Mouse (Mus musculus) forebrain, embryonic 11.5 days (tissue): ENCODE measurements around the gene Chmp1a. TPM values are rescaled to one million over a fixed set of nuclear protein-coding genes. Genes with fewer than 3 reads are reported as not detected.
"Not testable (repeated sequence)": the region's sequence is repeated elsewhere in the genome, so short reads cannot be mapped to it uniquely, and the experiment has no call there.

Experiments
- ATAC-seq: fragments of 200-750 bp; cut with Nextera tagmentation; replicated peaks from 2 replicates; pipeline ENCODE4 v1.8.0; 2017; ENCODE audit warnings: moderate TSS enrichment; ENCODE audit not compliant: low FRiP score
- DNase-seq: peaks from one replicate; pipeline ENCODE4 v3.0.0-alpha.2; 2017; ENCODE audit warnings: low spot score
- H3K27ac ChIP-seq: fragments of 300-500 bp; sonication (generic); 2 replicates; pipeline ENCODE4 v1.5.1; 2014; ENCODE audit warnings: low read depth, low read length
- H3K27me3 ChIP-seq: fragments of 300-500 bp; sonication (generic); 2 replicates; pipeline ENCODE4 v1.6.1; 2014; ENCODE audit warnings: mild to moderate bottlenecking, low read length, mixed read lengths; ENCODE audit not compliant: control insufficient read depth, insufficient read depth
- H3K36me3 ChIP-seq: fragments of 300-500 bp; sonication (generic); 2 replicates; pipeline ENCODE4 v1.6.1; 2014; ENCODE audit warnings: mild to moderate bottlenecking, low read length, moderate library complexity, mixed read lengths; ENCODE audit not compliant: control insufficient read depth, insufficient read depth
- H3K4me1 ChIP-seq: fragments of 300-500 bp; sonication (generic); replicated peaks from 2 replicates; pipeline ENCODE4 v1.6.1; 2014; ENCODE audit warnings: low read length, mixed read lengths; ENCODE audit not compliant: control insufficient read depth, insufficient read depth
- H3K4me2 ChIP-seq: fragments of 300-500 bp; sonication (generic); 2 replicates; pipeline ENCODE4 v1.6.1; 2014; ENCODE audit warnings: low read depth, mild to moderate bottlenecking, low read length, moderate library complexity, mixed read lengths; ENCODE audit not compliant: severe bottlenecking
- H3K4me3 ChIP-seq: fragments of 300-500 bp; sonication (generic); 2 replicates; pipeline ENCODE4 v1.5.1; 2014; ENCODE audit warnings: low read depth, low read length
- H3K9ac ChIP-seq: fragments of 300-500 bp; sonication (generic); 2 replicates; pipeline ENCODE4 v1.6.1; 2014; ENCODE audit warnings: low read length
- H3K9me3 ChIP-seq: fragments of 300-500 bp; sonication (generic); 2 replicates; pipeline ENCODE4 v1.6.1; 2016; ENCODE audit warnings: low read length, mixed read lengths; ENCODE audit not compliant: control insufficient read depth
- WGBS: fragments of 180-500 bp; shearing (Covaris S2); extraction: QIAGEN DNeasy Blood & Tissue Kit; methylation state at CpG from one replicate; pipeline ENCODE4 v1.1.7; 2014; 5-methylcytosine and 5-hydroxymethylcytosine counted together
- polyA plus RNA-seq: library from polyadenylated mRNA; unstranded; fragments of >200 nt; fragmentation: Nextera tagmentation; extraction: Ambion mirVana; gene quantifications from 2 replicates; pipeline ENCODE4 v1.2.1, GENCODE M21; 2014

The Chmp1a gene
- 117 and 126 TPM in 2 replicates for polyA plus RNA-seq

- Histone ChIP-seq H3K27me3 (no peaks in the 10 kb centered on the region), H3K4me3 (peak within 1 kb of the TSS; percentile 94), H3K4me2 (peak within 1 kb of the TSS; percentile 94), H3K9ac (peak within 1 kb of the TSS; percentile 89), H3K4me1 (peaks cover 13% of the 10 kb centered on the region; the same call in 1 of the 2 replicates), H3K27ac (peak within 1 kb of the TSS; percentile 9; the same call in 1 of the 2 replicates), H3K9me3 (no peaks in the 10 kb centered on the region), H3K36me3 (peaks cover 2% of the 10 kb centered on the region; the same call in 1 of the 2 replicates)
- DNase-seq, result peak; percentile 99
- peak; percentile 98 for ATAC-seq
- 1% methylated on average over 76 of the region's 76 CpGs for WGBS
Observed at GRCm38 (mm10) chr8:123212321-123213117, at the start of gene Chmp1a, which contains the start of gene Spata33. TSS of gene Chmp1a (minus strand) at chr8:123212763. TSS of gene Spata33 (plus strand) at chr8:123212832.

DNA sequence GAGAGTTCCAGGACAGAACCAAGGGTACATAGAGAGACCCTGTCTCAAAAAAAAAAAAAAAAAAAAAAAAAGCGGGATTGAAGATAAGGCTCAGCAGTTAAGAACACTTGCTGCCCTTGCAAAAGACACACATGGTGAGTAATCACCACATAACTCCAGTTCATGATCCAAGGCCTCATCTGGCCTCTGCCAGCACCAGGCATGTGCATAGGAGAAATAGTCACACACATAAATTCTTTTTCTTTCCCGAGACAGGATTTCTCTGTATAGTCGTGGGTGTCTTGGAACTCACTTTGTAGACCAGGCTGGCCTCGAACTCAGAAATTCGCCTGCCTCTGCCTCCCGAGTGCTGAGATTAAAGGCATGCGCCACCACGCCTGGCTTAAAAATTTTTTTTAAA, 45.0 kb upstream of the Chmp1a start:
- not testable (repeated sequence) for DNase-seq, H3K27ac ChIP-seq, H3K36me3 ChIP-seq, H3K4me2 ChIP-seq, ATAC-seq, H3K27me3 ChIP-seq, H3K9ac ChIP-seq, H3K9me3 ChIP-seq, H3K4me3 ChIP-seq
- 85% methylated on average over 8 of the region's 8 CpGs for WGBS
- peaks cover 12% of the 10 kb centered on the region for H3K4me1 ChIP-seq

DNA sequence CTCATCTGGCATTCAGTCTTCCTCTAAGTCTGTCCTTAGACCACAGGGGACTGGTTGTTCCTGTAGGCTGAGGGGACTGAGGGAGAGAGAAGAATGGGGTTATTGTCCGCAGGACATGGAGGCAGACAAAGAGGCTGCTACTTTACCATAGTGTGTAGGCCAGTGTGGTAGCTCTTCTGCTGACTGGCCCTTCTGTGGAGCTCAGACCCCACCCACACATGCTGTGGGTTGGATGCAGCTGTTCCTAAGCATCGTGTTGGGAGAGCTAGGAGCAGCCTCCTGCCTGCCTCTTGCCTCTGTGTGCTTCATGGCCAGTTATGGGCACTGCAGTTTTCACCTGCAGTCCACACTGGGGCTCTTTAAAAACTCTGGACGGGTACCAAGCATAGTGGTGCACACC, 44.6 kb upstream of the Chmp1a start:
- Histone ChIP-seq H3K27me3 (no peaks in the 10 kb centered on the region), H3K9ac (no peak overlapping the region), H3K27ac (no peak overlapping the region), H3K36me3 (no peaks in the 10 kb centered on the region; the same call in 1 of the 2 replicates), H3K4me2 (no peak overlapping the region), H3K9me3 (no peaks in the 10 kb centered on the region), H3K4me3 (no peak overlapping the region), H3K4me1 (peaks cover 12% of the 10 kb centered on the region)
- no peak for ATAC-seq
- 74% methylated on average over 3 of the region's 3 CpGs for WGBS
- DNase-seq, result no peak

DNA sequence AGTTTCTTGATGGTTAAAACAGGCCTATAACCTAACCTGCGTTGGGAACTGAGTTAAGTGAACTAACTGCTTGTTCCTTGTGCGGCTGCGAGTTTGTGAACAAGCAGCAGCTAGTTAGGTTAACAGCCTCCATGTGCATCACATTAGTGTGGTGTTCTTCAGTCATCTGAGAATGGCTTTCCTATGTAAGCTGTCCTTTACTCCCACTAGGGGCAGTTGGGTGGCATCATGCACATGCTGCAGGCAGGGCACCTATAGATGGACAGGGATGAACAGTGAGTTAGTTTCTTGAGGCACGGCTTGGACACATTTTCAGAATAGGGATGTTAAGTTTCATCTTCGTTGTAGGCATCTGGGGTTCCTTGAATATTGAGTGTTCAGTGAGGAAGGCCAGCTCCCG, 42.6 kb upstream of the Chmp1a start:
- peak overlapping the region; percentile 56 for H3K4me3 ChIP-seq
- H3K27me3 ChIP-seq, result no peaks in the 10 kb centered on the region
- WGBS, result 62% methylated on average over 6 of the region's 6 CpGs
- DNase-seq, result no peak
- no peak overlapping the region for H3K27ac ChIP-seq
- no peaks in the 10 kb centered on the region; the same call in 1 of the 2 replicates for H3K36me3 ChIP-seq
- no peaks in the 10 kb centered on the region for H3K9me3 ChIP-seq
- peak overlapping the region; percentile 95 for H3K9ac ChIP-seq
- peaks cover 12% of the 10 kb centered on the region for H3K4me1 ChIP-seq
- no peak for ATAC-seq
- peak overlapping the region; percentile 96 for H3K4me2 ChIP-seq

DNA sequence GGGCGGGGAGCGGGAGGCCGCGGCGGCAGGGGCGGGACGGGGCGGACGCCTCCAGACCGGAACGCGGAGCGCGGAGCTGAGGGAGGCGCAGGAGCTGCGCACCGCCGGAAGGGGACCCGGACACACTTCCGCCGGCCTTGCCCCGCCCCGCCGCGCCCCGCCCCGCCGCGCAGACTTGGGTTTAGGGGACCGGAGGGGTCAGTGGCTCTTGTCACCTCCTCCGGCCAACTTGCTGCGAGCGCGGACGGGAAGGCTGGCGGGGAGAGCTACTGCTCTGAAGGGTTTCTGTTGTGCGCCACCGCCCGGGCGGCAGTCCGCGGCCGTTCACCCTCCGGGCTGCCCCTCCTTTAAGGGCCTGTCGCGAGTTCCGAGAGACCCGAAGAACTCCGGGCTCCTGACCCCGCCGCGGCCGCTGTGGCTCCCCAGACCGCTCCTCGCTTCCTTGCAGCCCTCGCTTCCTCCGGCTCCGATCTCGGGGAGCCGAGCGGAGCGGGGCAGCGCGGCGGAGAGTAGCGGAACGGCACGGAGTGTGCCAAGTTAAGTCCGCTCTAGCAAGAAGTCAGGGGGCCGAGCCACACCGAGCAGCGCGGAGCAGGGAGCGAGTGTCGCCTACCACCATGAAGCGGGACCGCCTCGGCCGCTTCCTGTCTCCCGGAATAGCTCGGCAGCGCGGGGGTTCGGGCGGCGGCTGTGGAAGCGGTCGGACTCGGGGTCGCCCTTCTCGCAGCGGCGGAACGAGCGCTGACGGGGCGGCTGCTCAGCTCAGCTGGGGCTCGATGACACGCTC, 41.7 kb upstream of the Chmp1a start, which contains the start of the genes Zfp276 and Vps9d1:
Zfp276 (plus strand) TSS at position 97 of the 787 bp plus-strand sequence.
Vps9d1 (minus strand) TSS at position 250 of the 787 bp plus-strand sequence.
- H3K36me3 ChIP-seq, result no peaks in the 10 kb centered on the region; the same call in 1 of the 2 replicates
- peak within 1 kb of the TSS; percentile 56 for H3K4me3 ChIP-seq
- under 1% methylated on average over 81 of the region's 99 CpGs for WGBS
- H3K4me1 ChIP-seq, result peaks cover 12% of the 10 kb centered on the region
- H3K27me3 ChIP-seq, result no peaks in the 10 kb centered on the region
- H3K4me2 ChIP-seq, result peak within 1 kb of the TSS; percentile 96
- peak within 1 kb of the TSS; percentile 72 for H3K27ac ChIP-seq
- DNase-seq, result peak; percentile 93
- H3K9me3 ChIP-seq, result no peaks in the 10 kb centered on the region
- H3K9ac ChIP-seq, result peak within 1 kb of the TSS; percentile 95
- ATAC-seq, result peak; percentile 95

DNA sequence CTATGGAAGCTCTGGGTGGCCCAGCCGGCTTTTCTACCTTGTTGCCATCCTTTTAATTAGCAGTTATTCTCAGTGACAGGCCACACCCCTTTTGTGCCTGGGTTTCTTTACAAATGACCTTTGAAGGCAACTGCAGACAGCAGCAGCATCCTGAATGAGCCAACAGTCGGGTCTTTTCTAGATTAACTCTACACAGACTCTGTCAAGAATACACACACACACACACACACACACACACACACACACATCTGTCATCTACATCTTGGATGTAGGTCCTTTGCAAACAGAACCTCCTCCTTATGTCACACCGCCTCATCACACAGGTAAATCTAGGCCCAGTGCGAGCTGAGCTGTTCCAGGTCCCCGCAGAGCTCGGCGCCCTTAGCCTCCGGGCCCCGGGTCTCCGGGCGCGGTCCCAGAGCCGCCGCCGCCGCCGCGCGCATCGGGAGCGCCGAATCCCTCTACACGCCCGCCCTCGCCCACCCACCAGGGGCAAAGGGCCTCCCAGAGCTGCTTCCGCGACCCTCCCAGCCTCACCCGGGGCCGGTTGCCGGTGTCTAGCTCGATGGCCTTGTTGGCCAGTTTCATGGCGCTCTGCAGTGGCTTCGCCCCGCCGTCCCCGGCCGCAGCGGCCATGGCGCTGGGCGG, 41.0 kb upstream of the Chmp1a start:
- ATAC-seq (peak; percentile 69; the same call in 1 of the 2 replicates), DNase-seq (no peak)
- Histone ChIP-seq H3K36me3 (no peaks in the 10 kb centered on the region), H3K9me3 (no peaks in the 10 kb centered on the region), H3K9ac (peak overlapping the region; percentile 95), H3K4me2 (peak overlapping the region; percentile 96), H3K27me3 (no peaks in the 10 kb centered on the region), H3K4me1 (peaks cover 12% of the 10 kb centered on the region), H3K27ac (peak overlapping the region; percentile 72), H3K4me3 (peak overlapping the region; percentile 56)
- under 1% methylated on average over 37 of the region's 40 CpGs for WGBS

GRCm38 (mm10) chr8:123252925-123253324, 40.4 kb upstream of the Chmp1a start:
- H3K4me2 ChIP-seq, result peak overlapping the region; percentile 96
- 69% methylated on average over 4 of the region's 4 CpGs for WGBS
- peak overlapping the region; percentile 56; the same call in 1 of the 2 replicates for H3K4me3 ChIP-seq
- H3K27me3 ChIP-seq, result no peaks in the 10 kb centered on the region
- no peak overlapping the region for H3K27ac ChIP-seq
- peak overlapping the region; percentile 95; the same call in 1 of the 2 replicates for H3K9ac ChIP-seq
- peaks cover 12% of the 10 kb centered on the region for H3K4me1 ChIP-seq
- DNase-seq (no peak), ATAC-seq (no peak)
- no peaks in the 10 kb centered on the region for H3K9me3 ChIP-seq
- H3K36me3 ChIP-seq, result no peaks in the 10 kb centered on the region; the same call in 1 of the 2 replicates

- peaks cover 4% of the 10 kb centered on the region for H3K36me3 ChIP-seq
- H3K4me3 ChIP-seq, result no peak overlapping the region
- H3K9ac ChIP-seq, result no peak overlapping the region
- no peak overlapping the region for H3K27ac ChIP-seq
- peaks cover 12% of the 10 kb centered on the region for H3K4me1 ChIP-seq
- H3K4me2 ChIP-seq, result no peak overlapping the region
- H3K27me3 ChIP-seq, result no peaks in the 10 kb centered on the region
- DNase-seq (no peak), ATAC-seq (no peak)
- 96% methylated on average over 5 of the region's 5 CpGs for WGBS
- H3K9me3 ChIP-seq, result no peaks in the 10 kb centered on the region
Observed at GRCm38 (mm10) chr8:123250940-123251339, 38.4 kb upstream of the Chmp1a start.
